Mouse (Mus musculus): ENCODE data around the gene Nudt5.
A peak's percentile ranks its signal among the peaks of the same experiment; 100 is the strongest.

The Nudt5 gene

DNA sequence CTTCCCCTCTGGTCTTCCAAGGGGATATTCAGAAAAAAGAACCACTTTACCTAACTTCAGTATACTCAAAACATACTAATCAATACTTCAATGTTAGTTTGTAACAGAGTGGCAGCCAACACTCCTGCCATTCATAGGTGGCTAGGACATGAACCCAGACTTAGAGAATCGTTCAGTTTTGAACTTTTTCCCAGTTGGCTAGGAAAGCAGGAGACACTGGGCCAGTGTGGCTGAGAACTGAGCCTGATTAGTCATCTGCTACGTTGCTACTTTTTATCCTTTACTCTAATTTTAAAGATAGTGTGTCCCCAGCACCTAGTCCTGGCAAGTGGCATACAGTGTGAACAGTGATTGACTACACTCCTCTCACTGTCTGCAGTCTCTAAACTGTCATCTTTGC is 22.9 kb downstream of the Nudt5 start:
- DNase-seq (ENCODE audit: low spot score) = no peak

DNA sequence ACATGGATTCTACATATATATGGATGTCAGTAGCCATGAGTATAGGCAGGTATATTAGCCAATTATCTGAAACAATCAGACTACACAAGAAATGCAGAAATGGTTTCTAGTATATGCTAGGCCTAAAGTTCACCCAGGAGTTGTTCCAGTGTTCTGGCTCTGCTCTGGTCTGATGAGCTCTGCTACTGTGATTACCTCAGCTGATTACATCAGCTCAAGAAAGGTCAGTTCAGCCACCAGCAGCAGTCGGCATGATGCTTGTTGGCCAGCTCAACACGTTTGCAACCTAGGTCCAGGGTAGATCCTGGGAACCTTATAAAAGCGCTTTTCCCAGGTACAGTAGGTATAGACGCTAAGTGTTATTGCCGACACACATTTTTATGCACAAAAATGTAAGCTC is 24.9 kb downstream of the Nudt5 start:
- DNase-seq (ENCODE audit: low spot score) = no peak

DNA sequence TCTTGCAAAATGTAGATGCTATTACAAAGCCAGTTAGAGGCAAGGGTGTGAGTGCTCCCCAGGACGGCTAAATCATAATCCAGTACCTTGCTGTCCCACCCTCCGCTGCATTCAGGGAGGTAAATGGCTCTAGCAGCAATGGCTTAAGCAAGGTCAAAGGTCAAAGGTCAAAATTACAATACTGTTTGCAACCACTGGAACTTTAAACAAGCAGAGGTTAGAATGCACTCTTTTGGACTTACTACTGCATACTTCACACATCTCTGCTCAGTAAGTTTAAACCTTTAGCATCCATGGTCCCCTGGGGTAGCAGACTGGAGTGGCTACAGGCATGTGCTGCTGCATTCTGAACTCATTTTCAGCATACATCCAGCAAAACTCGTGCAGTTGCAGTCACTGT is 32.6 kb downstream of the Nudt5 start:
- DNase-seq (ENCODE audit: low spot score) = no peak

DNA sequence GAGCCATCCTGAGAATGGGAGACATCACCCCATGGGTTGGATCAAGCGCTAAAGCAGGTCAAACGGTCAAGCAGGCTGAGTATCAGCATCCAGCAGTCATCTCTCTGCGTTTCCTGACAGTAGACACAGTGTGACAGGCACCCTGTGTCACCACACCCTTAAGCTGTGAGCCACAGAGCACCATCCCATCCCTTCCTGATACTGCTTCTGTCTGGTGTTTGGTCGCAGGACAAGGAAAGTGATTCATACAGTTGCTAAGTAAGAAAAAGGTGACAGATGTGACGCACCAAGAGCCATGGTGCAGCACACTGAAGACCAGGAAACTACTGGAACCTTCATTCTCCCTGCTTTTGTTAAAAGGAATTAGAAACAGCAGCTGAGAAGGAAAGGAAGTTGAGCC is 44.0 kb downstream of the Nudt5 start:
- DNase-seq (ENCODE audit: low spot score) = no peak

DNA sequence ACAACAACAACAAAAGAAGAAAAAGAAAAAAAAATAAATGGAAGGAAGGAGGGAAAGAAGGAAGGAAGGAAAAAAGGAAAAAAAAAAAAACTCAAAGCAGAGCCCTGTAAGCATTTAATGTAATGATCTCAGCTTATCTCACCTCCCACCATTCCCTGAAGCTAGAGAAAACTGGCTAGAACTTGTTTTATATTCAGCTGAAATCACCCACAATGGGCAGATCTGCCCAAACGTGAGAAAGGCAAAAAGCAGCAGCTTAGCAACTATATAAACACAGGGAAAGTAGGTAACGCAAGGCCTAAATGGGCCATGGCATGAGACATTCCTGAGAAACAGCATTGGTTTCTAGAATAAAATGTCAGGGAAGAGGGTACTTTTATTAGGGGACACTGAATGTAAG is 44.6 kb downstream of the Nudt5 start:
- DNase-seq (ENCODE audit: low spot score) = no peak

DNA sequence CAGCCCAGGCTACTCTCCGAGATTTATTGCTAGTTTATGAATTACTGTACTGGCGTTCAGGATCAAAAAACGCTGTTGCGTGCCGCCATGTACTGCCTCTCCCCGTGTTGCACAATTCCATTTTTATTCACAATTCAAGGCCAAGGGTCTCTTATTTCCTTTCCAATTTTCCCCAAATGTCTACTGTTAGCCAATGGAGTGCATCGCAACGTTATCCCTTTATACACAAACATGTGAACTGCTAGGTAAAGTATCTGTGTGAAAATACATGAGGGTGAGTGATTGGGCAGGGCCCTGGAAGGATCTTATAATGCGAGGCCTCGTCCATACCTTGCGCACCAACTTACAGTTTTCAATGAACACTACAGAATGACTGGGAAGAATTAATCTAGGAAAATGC is 49.5 kb downstream of the Nudt5 start:
- DNase-seq (ENCODE audit: low spot score) = no peak

DNA sequence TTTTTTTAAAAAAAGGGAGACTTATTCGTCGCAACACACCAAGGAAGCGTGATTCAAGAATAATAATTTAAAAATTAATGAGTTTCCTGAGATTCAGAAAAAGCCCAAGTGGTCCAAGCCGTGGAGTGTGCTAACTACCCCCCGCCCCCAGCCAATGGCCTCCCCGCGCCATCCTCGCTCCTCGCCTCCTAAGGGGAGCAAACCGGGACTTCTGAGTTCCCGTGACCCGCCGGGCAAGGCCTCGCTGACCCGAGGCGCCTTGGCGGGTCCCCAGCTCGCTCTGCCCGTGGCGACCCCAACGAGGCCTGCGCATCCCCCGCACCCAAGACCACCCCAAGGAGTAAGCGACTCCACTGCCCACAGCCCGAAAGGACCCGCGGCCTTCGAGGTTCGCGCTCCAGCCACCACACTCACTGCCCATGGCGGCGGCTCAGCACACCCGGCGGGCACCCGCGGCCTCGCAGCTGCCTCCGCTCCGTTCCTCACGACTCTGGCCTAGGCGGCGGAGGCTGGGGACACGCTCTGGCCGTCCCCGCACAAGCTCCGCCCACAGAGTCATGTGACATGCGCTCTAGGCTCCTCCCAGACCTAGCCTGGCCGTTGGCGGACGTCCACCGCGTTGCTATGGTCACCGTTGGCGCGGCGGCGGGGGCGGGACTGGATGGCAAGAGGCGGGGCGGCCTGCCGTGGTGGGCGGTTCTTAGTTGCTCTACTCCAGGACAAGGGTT is 50.2 kb downstream of the Nudt5 start, which contains the start of gene Sec61a2:
Gene Sec61a2 (minus strand): TSS at position 590 of the 728 bp plus-strand sequence.
- peak; percentile 100 for DNase-seq (ENCODE audit: low spot score)

DNA sequence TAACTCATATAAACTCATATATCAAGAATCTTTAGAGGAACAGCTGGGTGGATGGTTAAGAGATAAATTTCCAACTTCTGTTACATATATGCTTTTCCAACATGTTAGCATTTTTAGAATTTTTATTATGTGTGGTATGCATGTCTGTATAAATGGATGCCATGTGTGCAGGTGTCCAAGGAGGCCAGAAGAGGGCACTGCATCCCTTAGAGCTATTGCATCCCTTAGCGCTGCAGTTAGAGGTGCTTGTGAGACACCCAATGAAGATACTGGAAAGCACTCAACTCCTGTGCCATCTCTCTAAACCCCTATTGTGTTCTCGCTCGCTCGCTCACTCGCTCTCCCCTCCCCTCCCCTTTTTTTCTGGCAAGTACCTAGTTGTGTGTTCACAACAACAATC is 55.3 kb downstream of the Nudt5 start:
- no peak for DNase-seq (ENCODE audit: low spot score)

DNA sequence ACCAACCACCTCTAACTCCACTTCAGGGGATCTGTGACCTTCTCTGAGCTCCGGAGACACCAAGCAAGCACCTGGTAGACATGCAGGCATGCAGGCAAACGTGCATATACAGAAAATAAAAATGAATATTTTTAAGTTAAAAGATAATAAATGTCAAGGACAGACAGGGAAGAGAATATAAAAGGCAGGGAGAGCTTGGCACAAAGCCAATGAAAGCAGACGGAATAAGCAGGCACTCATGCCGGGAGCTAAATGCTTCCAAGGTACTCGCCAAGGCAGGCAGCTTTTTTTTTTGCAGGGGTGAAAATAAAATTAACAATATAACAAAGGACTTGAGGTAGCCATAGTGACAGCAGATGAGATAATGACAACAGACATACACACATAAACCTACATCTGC is 61.3 kb downstream of the Nudt5 start:
- DNase-seq (ENCODE audit: low spot score) = no peak

DNA sequence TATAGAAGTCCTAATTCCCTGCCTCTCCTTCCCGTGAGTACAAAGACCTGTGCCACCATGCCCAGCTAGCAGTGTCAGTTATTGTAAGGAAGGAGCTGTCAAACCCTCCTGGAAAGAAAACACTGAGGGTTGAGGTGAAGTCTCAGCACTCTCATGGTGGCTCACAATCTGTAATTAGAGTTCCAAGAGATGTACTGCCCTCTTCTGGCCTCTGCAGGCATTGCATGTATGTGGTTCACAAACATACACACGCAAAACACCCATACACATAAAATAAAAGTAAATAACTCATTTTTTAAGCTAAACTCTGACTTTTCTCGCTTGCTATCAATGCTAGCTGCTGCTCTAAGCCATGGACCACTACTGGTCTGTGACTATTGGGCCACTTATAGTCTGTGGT is 61.8 kb downstream of the Nudt5 start:
- no peak for DNase-seq (ENCODE audit: low spot score)

DNA sequence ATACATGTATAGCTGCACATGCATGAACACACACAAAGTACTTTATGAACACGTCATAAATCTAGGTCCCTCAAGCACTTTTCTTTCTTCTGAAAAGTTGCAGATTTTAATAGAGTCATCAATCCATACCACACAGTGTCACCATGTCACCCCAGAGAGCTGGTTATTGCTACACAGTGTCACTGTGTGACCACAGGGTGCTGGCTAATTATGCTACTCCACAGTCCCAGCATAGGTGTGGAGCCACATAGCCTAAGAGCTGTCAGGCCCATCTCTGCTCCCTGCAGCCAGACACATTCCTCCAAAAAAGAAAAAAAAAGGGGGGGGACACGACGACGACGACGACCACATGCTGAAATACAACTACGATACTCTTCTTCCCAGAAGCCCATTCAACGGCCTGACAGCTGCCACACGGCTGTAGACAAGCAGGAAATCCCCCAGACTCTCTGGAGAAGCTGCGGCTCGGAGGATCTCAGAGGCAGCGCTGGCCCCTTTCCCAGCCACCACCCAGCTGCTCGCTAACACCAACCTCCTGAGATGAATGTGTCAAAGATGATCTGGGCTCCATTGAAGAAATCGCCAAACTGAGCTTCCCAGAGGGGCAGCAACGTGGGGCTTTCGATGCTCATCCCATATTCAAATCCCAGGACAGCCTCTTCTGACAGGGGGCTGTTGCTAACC is 66.6 kb downstream of the Nudt5 start:
- no peak for DNase-seq (ENCODE audit: low spot score)
